Mouse (Mus musculus) adrenal gland, adult 8-10 months (tissue): Measurements from ENCODE around the gene Ak2. TPM values are rescaled to one million over a fixed set of nuclear protein-coding genes. Genes with fewer than 3 reads are reported as not detected.

Experiments
- DNase-seq: peaks from one replicate; pipeline ENCODE4 v3.0.0; 2022
- total RNA-seq, 4 experiments: library from RNA; stranded (reverse); gene quantifications; 2 replicates each; pipeline ENCODE4 v1.2.4; 2022

Ak2 gene
- total RNA-seq, 4 experiments from 2014 or later: 70.8 to 97.5 (median 88.9) TPM

DNA sequence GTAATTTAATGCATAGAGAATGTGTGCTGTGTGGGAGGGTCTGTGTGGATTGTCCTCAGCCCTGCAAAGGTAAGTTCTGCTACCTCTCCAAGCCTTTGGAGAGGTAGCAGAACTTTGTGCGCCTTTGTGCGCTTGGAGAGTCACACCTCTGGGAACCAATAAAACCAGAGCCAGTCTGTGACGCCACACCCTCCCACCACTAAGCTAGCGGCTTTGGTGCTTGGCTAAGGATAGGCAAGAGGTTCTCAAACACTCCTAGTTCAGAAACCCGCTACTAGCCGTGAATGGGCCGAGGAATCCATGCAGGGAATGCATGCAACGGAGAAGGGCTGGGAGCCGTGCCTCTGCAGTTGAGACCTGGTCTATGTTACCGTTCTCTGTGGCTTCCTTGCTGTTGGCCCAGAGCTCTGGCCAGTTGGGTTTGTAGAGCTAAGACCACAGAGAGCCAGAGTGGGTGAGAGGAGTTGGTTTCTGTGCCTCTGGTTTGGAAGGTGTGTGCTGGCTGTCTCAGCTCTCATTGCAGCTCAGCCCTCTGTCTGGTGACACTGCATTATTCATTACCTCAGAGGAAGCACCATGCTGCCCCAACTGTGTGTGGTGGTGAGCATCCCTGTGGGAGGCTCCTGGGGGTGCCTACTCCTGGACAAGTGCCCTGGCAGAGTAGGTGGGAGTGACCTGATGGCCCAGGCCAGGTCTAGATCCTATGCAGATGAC is 21.6 kb downstream of the Ak2 start:
- no peak for DNase-seq

DNA sequence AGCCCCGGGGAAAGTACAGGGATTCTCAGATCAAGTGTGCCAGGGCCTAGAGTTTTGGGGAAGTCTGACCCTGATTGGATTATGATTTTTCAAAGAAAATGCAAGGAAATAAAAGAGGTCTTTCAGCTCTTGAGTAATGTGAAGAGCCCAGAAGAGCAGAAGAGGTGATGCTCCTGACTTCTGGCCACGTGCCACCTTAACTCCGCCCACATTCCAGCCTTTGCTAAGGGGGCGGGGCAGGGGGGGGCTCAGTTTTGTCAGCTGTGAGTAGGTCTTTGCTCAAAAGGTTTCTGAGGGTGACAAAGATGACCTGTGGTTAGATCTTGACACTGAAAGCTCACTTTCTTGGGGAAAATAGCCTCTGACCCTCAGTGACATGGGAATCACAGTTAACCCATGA is 24.6 kb downstream of the Ak2 start:
- no peak for DNase-seq

DNA sequence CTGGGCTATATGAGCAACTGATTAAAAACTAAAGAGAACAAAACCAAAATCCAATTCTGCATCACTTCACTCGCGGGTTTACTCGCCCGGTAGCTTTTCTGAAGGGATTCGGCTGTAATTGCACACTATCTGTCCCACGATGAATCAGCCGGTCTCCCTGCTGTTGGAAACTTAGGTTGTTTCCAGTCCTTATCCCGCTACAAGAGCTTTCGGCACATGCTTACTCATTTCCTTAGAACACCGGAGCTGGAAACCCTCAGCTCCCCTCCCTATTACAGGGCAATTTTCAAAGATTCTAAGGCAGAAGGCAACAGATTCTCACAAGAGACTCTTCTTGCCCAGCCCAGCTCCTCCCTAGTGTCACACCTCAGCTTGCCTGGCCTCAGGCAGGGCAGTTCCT is 25.4 kb downstream of the Ak2 start:
- no peak for DNase-seq

DNA sequence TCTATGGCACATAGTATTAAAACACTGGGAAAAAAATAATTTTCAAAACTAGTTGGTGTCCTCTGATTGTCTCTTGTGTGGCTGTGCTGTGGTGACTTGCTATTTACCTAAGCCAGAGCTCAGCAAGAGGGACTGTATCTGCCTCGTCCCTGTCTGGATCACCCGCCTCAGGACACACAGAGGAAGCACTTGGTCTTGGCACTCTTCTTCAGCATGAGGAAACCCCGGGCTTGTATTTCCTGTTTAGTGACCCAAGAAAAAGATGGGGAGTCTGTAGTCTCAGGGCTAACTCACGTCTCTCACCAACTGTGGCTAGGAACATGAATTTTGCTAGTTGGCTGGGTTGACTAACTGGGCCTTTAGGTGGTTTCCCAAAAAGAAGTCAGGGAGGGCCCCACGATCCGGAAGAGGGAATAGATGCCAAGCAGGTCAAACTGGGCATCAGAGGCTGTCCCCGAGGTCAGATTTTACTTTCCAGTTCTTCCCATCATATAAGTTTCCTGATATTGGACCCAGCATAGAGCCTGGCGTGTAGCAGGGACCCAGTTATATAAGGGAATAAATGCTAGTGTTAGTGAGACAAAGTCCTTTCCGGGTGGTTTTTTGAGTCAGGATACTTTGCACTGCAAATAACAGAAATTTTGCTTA is 27.2 kb downstream of the Ak2 start:
- no peak for DNase-seq

DNA sequence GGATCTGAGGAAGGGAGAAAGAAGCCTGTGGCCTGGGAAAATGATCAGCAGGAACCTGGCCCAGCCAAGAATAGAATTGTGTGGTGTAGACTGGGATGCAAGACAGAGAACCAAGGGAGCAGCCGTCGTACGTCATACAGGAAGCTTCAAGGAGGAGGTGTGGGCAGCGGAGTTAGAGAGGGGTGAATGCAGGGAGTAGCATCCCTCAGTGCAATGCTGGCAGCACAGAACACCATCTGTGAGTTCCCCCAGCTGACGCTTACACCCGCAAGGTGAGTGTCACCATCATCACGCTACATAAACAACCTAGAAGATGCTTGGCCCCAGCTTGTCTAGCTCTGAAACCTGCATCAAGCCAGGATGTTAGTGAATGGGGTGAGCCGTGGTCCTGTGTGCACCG is 28.0 kb downstream of the Ak2 start:
- no peak for DNase-seq

DNA sequence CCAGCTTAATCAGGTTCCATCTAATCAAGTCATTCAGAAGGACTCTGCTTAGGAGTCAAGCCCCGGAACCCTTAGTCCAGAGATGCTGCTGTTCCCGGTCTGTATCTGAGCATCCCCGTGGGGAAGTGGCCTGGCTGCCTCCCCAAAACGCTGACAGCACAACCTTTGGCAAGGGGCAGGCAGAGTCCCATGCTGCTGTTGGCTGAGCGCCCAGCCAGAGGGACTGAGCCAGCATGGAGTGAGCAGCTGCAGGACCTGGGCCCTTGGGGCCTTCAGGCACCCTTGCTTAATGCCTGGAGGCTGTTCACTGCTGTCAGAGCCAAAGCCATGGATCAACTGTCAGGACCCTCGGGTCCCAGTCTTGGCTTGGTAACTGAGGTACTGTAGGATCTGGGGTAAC is 28.7 kb downstream of the Ak2 start:
- peak; percentile 89 for DNase-seq

DNA sequence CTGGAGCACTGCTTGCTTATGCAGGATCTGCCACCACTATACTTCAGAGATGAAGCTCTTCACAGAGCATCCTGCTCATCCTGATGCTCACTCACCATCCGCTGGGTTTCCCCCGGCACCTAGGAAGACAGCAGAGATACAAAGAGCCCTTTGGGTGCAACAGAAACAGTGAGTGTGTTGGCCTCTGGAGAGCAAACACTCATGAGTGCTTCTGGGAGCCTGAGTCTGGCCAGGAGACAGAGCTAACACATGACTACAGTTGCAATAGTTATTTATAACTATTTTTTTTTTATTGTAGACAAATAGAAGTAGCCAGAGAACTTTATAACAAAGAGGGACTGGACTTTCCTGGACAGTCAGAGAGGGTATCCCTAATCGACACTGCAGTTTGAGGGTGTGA is 29.7 kb downstream of the Ak2 start:
- no peak for DNase-seq

DNA sequence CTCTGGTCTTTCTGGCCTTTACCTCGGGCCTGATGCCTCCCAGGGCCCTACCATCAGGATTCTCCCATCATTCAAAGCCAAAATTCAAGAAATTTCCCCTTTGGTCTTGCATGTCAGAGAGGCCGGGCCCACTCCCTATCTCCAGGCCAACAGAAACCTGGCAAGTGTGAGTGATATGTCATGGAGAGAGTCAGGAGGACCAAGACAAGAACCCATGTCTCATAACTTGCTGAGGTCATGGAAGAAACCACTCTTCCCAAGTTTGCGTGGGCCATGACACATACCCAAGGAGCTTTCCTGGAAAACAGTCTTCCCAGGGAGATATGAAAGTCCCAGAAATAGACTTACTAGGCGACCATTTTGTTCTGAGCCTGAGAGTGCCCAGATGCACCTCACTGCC is 30.1 kb downstream of the Ak2 start:
- DNase-seq: no peak

DNA sequence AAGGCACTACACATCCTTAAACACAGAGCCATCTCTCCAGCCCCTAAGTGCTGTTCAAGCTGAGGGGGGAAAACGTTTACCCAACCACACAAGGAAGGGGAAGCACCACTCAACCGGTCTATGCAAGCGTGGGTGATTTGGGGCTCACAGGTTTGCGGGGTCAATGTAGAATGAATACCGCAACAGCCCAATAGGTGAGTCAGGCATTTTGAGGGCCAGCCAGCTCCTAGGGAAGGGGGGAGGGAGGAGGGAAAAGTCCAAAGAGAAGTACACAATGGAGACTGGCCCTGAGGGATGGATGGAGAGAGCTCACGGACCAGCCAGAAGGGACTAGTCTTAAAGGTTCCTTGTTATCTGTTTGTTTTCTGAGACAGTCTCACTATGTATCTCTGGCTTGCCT is 32.1 kb downstream of the Ak2 start:
- DNase-seq: no peak

DNA sequence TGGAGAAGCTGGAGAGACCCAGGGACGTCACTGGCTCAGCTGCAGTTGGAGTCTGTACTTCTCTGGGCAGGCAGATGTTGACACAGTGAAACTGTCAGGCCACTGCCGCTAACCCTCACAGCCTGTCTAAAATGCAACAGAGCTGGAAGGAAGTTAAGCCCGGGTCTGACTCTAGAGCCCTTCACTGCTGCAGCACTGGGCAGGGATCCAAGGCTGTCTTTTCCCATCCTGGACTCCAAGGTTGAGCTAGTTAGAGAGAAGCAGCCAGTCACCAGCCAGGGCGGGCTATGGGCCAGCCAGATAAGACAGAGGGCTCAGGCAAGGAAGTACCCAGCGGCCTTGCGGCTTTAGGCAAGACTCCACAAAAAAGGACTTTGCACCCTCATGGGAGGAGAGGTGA is 33.0 kb downstream of the Ak2 start:
- DNase-seq: peak; percentile 94

DNA sequence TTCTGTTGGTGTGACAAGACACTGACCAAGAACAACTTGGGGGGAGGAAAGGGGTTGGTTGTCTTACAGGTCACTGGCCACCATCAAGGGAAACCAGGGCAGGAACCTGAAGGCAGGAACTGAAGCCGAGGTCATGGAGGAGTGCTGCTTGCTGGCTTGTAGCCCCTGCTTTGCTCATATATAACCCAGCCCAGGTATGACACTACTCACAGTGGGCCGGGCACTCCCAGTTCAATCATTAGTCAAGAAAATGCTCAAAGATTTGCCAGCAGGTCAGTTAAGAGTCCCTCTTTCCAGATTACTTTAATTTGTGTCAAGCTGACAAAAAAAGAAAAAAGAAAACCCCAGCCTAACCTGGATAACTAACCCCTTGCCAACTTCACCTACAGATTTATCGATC is 33.9 kb downstream of the Ak2 start:
- DNase-seq: no peak

DNA sequence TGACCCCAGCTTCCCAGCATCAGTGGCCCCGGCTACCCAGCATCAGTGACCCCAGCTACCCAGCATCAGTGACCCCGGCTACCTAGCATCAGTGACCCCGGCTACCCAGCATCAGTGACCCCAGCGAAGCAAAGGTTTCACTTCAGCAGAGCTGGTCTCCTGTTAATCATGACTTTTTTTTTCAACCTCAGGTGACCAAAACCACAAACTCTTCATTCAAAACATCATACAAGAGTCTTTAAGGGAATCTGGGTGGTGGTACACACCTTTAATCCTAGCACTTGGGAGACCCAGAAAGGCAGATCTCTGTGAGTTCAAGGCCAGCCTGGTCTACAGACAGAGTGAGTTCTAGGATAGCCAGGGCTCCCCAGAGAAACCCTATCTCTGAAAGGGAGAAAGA is 39.0 kb downstream of the Ak2 start:
- no peak for DNase-seq

DNA sequence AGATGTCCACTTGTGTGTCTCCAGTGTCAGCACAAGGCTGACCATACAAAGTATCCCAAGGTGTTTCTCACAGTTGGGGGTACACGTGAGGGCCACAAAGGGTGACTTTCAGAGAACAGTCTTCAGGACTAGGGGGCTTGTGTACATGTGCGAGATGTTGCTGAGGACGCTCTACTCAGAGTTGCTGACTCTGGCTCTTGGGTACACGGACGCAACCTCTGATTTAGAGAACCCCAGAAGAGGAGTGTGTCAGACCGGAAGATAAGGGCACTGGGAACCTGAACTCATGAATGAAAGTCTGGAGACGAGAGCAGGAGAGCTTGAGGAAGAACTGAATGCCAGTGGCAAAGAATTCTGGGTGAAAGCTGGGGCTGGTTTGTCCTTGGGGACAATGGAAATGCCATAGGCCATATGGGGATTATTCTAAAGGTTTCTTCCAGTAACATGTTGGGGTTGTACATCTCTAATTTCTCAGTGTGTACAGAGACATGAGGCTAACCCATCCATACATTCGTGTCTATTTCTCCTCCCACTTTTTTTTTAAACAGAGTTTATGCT is 39.7 kb downstream of the Ak2 start:
- DNase-seq: no peak

DNA sequence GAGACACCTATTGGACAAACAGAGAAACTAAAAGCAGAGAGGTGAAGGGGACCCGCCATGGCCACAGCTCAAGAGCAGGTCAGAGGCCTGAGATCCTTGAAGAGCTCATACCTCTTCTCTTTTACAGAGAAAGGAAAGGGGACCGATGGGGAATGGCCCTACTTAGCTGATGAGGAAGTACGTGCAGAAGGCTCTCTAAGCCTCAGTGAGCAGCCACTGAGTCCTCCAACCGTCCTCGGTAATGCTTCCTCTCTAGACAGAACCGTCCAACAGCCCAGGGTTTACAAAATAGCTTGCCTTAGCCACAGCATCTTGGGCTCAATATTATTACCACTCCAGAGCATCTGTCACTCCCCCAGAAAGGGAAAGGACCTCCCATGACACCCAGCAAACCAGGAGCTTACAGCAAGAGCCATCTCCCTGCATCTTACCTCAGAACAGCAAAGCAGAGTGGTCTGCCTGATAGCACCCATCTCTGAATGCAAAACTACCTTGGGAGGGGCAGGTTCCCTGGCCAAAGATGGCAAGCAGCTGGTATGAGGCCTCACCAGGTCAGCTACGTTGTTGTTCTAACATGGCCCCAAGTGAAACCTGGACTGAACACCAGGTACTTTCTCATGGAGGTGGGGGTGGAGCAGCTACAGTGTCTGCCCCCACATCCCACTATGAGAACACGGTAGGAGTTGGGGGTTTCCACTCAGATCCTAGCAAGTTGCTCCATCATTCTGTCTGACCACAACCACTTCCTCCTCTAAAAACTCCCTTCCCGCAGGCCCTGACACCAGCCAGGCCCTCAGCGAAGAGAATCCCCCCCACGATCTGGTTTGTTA is 40.6 kb downstream of the Ak2 start:
- no peak for DNase-seq

DNA sequence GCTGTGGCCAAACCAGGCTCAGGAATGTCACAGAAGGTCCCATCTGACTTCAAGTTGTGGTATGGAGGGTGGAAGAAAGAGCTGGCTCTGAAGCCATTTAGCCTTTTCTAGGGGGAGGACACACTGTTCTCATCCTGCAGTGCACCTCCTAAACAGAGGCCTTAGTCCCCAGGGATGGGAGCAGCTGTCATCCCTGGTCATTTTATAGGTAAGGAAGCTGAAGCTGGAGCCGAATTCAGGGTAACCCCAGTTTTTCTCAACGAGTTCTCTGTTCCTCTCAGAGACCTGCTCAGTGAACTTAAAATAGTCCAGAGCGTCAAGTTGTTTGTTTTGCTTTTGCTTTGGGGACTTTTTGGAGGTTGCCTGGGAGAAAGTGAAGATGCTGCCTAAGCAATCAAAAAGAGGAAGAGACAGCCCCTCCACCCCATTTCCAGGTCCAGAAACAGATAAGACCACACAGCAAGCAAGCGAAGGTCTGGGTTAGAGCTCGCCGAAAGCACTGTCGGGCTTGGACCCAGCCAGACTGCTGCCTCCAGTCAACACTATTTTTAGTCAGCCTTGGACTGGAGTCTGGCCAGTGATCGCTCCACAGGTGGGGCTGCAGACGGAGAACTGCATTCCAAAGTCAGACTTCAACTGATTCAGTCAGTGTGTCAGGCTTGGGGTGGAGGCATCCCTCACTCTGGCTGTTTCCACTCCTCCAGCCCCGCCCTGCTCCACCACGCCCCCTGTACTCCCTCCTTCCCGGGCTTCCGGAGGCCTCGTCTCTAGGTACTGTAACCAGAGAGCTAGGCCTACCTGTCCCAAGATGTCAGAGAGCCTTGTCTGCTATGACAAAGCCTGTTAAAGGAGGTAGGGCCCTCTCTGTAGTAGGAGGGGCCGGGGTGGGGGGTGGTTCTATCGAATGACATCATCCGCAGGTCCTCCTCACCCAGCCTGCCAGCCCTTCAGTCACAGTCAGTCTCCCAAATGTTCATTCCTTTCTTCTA is 41.5 kb downstream of the Ak2 start:
- DNase-seq: peak; percentile 68

DNA sequence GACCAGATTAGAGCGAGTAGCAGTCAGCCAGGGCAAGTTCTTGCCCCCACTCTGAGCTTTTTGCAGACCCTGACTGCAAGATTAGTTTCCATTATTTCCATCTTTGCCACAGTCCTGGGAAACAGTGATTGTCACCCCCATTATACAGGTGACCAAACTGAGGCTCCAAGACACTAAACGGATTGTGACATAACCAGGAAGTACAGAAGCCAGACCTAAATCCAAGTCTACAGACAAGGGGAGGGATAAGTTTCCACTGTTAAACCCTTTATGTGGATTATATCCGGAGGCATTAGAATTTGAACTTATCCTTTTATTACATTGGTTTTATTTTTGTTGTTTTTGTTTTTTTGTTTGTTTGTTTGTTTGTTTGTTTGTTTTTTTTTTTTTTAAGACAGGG is 42.5 kb downstream of the Ak2 start:
- DNase-seq: no peak

DNA sequence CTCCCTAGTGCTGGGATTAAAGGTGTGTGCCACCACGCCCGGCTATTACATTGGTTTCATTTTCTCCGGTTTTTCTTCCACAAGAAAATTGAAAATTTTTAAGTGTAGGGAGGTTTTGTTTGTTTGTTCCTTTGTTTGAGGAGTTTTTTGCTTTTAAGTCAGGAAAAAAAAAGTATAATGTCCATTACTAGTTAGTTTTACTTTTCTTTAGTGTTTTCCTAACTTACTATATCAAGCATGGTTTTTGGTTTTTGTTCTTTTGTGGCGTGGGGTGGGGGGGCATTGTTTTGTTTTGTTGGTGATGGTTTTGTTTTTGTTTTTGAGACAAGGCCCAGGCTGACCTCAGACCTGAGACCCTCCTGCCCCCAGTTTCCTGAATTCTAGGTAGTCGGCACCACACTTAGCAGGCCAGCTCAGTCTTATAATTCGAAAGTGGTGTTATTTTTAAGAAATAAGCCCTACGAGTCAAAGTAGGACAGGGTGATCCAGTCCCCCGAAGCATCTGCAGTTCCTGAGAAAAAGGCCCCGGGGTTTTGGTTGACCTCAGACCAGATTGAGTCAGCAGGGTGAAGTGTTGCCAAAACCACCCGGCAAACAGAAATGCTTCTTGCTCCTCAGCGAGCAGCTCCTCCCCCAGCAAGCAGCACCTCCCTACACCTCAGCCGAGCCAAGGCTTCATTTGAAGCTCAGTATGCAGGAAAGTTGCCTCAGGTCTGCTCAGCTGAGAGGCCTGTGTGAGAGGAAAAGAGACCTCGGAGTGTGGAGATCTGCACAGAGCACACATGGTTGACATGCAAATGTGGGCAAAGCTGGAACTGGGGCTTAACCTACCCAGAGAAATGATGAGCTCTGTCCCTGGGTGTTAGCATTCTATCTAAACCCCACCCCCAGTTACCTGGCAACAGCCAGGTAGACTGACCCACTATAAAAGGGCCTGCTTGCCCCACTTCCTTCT is 43.2 kb downstream of the Ak2 start:
- DNase-seq: peak; percentile 86

DNA sequence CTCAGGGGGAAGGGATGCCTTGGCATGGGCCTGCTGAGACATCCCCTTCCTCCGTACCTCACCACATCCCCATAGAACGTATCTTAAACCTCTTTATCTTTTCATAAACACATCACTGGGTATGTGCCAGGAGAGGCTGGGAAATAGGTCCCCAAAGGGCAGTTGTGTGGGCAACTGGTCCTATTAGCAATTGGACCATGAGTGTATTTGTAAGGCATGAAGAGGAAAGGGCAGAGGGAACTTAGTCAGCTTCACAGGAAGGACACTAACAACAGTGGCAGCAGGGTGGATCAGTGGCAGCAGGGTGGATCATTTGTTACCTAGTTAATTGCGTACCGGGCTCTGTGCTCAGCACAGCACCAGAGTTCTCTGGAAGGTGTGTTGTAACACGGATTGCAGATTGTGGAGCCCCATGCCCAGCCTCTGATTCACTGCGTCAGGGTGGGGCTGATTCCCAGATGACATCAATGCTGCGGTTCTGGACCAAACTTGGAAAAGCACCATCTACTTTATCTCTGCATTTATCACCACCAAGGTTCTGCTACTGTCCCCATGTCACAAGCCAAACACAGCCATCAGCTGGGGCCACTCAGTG is 44.2 kb downstream of the Ak2 start:
- peak; percentile 74 for DNase-seq

DNA sequence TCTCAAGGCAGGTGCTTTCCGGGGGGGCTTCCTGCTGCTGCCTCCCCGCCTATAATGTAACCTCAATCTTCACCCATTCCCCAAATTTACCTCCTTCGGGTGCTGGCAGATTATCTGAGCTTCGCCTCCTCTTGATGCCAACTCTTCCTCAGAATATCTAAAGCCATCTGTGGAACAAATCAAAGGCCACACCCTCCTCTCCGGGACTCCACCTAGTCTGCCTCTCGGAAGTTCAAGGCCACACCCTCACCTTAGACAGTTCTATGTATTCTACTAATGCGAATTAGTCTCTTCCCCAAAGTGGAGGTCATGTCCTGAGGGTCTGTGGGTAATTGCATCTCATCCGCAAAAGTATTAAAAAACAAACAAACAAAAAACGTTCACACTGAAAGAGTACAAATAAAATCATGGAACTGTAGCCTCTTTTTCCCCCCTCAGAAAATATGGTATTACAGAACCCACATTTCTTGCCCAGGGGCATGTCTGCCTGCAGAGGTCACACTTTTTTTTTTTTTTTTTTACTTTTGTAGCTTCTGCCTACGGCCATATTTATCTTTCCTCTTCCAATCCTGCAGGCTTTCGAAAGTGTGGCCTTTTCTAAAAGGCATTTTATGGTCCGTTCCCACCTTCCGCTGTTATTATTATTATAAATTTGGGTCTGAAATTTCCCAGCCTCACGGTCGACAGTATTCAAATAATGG is 56.1 kb downstream of the Ak2 start:
- no peak for DNase-seq
